Mouse (Mus musculus) bone marrow, adult 2 months (tissue): ENCODE results near the gene Trp53i13.

Source experiments
- CTCF ChIP-seq: fragments of 200-500 bp; IDR thresholded peaks from 2 replicates; pipeline ENCODE4 v1.5.1; 2011; ENCODE audit warnings: low read length, control low read depth; ENCODE audit not compliant: control insufficient read depth, insufficient read depth
- POLR2A ChIP-seq: fragments of 200-500 bp; IDR thresholded peaks from 2 replicates; pipeline ENCODE4 v1.6.1; 2011; ENCODE audit warnings: low read depth, mild to moderate bottlenecking, control low read depth, low read length, borderline replicate concordance; ENCODE audit not compliant: control insufficient read depth

DNA sequence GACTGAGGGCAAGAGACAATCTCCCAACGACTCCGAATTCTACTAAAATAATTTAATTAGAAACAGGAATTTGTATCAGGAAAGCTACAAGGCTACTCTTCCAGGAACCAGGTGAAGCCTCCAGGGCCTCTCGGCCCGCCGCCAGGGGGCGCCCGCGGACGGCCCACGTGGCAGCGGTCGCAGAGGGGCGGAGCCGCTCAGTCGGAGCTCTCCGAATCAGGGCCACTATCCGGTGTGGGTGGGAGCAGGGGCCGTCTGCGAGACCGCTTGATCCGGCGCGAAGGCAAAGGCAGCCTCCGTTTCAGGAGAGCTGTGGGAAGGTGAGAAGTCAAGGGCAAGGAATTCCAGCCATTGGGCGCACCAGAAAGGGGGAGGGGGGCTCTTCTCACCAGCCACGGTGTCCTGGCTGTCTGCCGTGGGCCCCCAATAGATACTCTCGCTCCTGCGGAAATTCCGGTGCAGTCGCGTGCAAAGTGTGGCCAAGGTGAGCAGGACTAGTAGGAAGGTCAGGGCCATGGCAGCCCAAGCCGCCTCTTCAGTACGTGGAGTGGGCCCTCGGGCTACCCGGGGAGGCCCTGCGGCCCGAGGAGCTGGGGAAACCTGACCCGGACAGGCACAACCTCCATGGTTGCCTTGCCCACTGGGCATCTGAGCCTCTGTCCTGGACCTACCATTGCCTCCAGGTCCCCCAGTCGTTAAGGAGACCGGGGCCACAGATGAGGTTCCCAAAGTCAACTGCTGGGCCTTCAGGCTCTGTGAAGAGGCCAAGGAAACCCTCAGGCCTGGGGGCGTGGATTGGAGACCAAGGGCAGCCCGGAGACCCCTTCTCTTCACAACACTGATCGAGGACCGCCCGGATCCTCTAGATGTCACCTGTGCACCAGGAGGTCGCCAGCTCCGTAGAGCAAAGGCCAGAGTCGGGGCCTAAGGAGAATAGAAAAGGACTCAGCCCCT is 7.4 kb downstream of the Trp53i13 start:
- no peak for TF ChIP-seq POLR2A
- peak; percentile 74 for TF ChIP-seq CTCF
